Mouse (Mus musculus) adrenal gland, adult 2 months (tissue): ENCODE results near the gene Syde2. TPM values are rescaled to one million over a fixed set of nuclear protein-coding genes. Genes with fewer than 3 reads are reported as not detected.

ENCODE experiments used
- DNase-seq: peaks from one replicate; pipeline ENCODE4 v3.0.0; 2021
- polyA plus RNA-seq: library from polyadenylated mRNA; depleted of rRNA; stranded (reverse); fragments of >200 nt; gene quantifications from 2 replicates; pipeline ENCODE4 v1.2.3, GENCODE M21; 2012
- total RNA-seq, 2 experiments: library from RNA; stranded (reverse); gene quantifications; 2 replicates each; pipeline ENCODE4 v1.2.3; 2021

Syde2 gene
- total and polyA plus RNA-seq, 3 experiments: 4.2 to 6.8 (median 4.2) TPM

GRCm38 (mm10) chr3:146011544-146012218 is 24.0 kb downstream of the Syde2 start:
- no peak for DNase-seq

- no peak for DNase-seq
Measured at GRCm38 (mm10) chr3:146013490-146013889, 25.8 kb downstream of the Syde2 start.

- DNase-seq: no peak
Measured at GRCm38 (mm10) chr3:146014321-146014720, 26.7 kb downstream of the Syde2 start.

- DNase-seq: no peak
Measured at GRCm38 (mm10) chr3:146016979-146017378, 29.3 kb downstream of the Syde2 start.

GRCm38 (mm10) chr3:146017521-146017920 is 29.9 kb downstream of the Syde2 start:
- DNase-seq: no peak

- no peak for DNase-seq
Measured at GRCm38 (mm10) chr3:146022232-146022631, 34.6 kb downstream of the Syde2 start.

GRCm38 (mm10) chr3:146024746-146025145 is 37.1 kb downstream of the Syde2 start:
- DNase-seq: no peak

GRCm38 (mm10) chr3:146025499-146025898 is 37.8 kb downstream of the Syde2 start:
- DNase-seq: no peak

- DNase-seq: no peak
Measured at GRCm38 (mm10) chr3:146027116-146027515, 39.4 kb downstream of the Syde2 start.

GRCm38 (mm10) chr3:146028406-146028805 is 40.7 kb downstream of the Syde2 start:
- no peak for DNase-seq

GRCm38 (mm10) chr3:146029234-146029633 is 41.6 kb downstream of the Syde2 start:
- no peak for DNase-seq

- no peak for DNase-seq
Measured at GRCm38 (mm10) chr3:146030255-146030836, 42.7 kb downstream of the Syde2 start.

- no peak for DNase-seq
Measured at GRCm38 (mm10) chr3:146032976-146033375, 45.3 kb downstream of the Syde2 start.

GRCm38 (mm10) chr3:146037906-146038305 is 50.2 kb downstream of the Syde2 start:
- no peak for DNase-seq

GRCm38 (mm10) chr3:146039132-146039903 is 51.6 kb downstream of the Syde2 start:
- DNase-seq: no peak

- no peak for DNase-seq
Measured at GRCm38 (mm10) chr3:146041382-146041781, 53.7 kb downstream of the Syde2 start.

GRCm38 (mm10) chr3:146044977-146045376 is 57.3 kb downstream of the Syde2 start:
- no peak for DNase-seq

- no peak for DNase-seq
Measured at GRCm38 (mm10) chr3:146046076-146046475, 58.4 kb downstream of the Syde2 start.

GRCm38 (mm10) chr3:146047704-146048207 is 60.1 kb downstream of the Syde2 start:
- DNase-seq: peak; percentile 12

- no peak for DNase-seq
Measured at GRCm38 (mm10) chr3:146049951-146050350, 62.3 kb downstream of the Syde2 start.

GRCm38 (mm10) chr3:146051277-146052007 is 63.8 kb downstream of the Syde2 start:
- DNase-seq: peak; percentile 11
